Mouse (Mus musculus): ENCODE data around the gene Gm5678.
"Not testable (repeated sequence)": the region's sequence is repeated elsewhere in the genome, so short reads cannot be mapped to it uniquely, and the experiment has no call there.

Gm5678 gene

GRCm38 (mm10) chr16:93608731-93609130, 19.2 kb upstream of the Gm5678 start:
- no peak for DNase-seq (ENCODE audit: low spot score)

- DNase-seq (ENCODE audit: low spot score), result no peak
Observed at GRCm38 (mm10) chr16:93609796-93610195, 18.1 kb upstream of the Gm5678 start.

- DNase-seq (ENCODE audit: low spot score), result no peak
Observed at GRCm38 (mm10) chr16:93610961-93611360, 16.9 kb upstream of the Gm5678 start.

GRCm38 (mm10) chr16:93615118-93615870, 12.6 kb upstream of the Gm5678 start:
- DNase-seq (ENCODE audit: low spot score), result peak; percentile 41

DNA sequence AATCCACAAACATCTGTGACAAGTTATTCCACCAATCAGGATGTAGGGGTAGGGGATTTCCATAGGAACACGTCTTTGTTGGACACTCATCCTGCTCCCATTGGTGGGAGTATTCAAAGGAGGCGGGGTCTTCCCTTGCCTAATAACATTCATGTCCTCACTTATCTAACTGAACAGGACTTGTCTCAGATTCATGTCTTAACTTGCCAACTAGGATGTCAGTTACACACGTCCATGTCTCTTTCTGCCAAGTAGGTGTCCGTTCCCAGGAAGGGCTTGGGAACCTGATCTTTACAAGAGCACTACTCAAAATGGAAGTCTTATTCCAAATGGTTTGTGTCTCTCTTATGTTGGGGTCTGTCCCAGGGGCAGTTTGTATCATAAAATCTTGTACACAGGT, 4.1 kb upstream of the Gm5678 start:
- not testable (repeated sequence) for DNase-seq (ENCODE audit: low spot score)

DNA sequence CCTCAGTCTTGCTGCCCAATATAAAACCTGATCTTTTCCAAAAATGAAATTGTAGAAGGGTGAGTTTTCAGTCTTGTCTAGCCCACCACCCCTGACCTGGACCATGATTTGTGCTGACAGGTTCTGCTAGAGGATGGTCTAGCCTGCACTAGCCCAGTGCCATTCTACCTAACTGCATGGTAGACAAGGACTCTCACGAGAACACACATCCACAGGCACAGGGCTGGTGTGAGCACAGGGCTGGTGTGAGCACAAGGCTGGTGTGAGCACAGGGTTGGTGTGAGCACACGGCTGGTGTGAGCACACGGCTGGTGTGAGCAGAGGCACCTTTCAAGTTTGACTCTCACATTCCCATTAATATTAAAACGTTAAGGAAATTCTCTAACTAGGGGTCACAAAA, 3.2 kb upstream of the Gm5678 start:
- no peak for DNase-seq (ENCODE audit: low spot score)

- no peak for DNase-seq (ENCODE audit: low spot score)
Observed at GRCm38 (mm10) chr16:93626745-93627144, 1.2 kb upstream of the Gm5678 start.

GRCm38 (mm10) chr16:93644006-93644405, 16.1 kb downstream of the Gm5678 start:
- no peak for DNase-seq (ENCODE audit: low spot score)

GRCm38 (mm10) chr16:93648441-93649183, 20.7 kb downstream of the Gm5678 start:
- no peak for DNase-seq (ENCODE audit: low spot score)

DNA sequence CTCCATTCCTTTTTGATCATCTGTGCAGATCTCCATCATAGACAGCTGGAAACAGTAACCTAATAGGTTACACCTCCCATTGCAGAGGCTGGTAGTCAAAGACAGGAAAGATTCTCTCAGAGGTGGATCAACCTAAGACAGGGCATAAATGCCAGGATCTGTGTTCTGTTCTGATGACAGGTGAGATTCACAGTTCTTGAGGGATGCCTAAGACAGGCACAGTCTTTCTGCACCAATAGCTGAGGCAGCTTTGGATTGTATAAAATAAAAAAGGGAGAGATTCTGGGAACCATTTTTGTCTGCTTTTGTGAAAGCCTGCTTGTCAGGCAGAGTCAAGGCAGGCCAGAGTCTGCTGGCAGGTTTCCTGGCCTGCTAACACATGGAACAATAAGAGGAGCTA, 40.1 kb downstream of the Gm5678 start:
- DNase-seq (ENCODE audit: low spot score), result no peak

DNA sequence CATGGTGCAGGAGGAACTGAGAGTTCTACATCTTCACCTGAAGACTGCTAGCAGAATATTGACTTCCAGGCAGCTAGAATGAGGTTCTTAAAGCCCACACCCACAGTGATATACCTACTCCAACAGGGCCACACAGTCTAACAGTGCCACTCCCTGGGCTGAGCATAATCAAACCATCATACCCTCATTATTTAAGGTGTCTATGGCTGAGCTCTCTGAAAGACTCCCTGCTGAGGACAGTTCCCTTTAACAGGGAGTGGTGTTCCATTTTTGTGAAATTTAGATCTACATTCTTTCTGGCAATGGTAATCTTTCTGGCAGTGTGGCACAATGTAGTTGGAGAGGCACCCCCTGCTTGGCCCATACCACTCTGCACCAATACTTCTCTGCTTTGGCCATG, 41.6 kb downstream of the Gm5678 start:
- DNase-seq (ENCODE audit: low spot score), result no peak

GRCm38 (mm10) chr16:93670466-93670865, 42.6 kb downstream of the Gm5678 start:
- DNase-seq (ENCODE audit: low spot score), result not testable (repeated sequence)

DNA sequence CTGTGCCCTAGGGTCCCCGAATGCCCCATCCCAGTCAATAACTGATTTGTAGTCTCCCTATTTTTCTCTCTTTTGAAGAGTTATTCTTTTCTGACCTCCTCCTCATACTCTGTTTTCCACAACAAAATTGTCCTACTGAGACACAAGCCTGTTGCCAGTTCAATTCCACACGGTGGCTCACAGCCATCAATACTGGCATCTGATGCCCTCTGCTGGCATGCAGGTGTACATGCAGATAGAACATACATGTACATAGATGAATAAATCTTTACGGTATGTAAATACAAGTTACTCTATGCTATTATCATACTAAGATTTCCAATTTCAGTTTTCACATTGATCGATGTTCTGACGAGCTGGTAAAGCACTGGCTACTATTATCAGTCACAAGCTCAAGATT, 43.2 kb downstream of the Gm5678 start:
- no peak for DNase-seq (ENCODE audit: low spot score)

- DNase-seq (ENCODE audit: low spot score), result no peak
Observed at GRCm38 (mm10) chr16:93676376-93676775, 48.5 kb downstream of the Gm5678 start.

GRCm38 (mm10) chr16:93678206-93678605, 50.3 kb downstream of the Gm5678 start:
- no peak for DNase-seq (ENCODE audit: low spot score)

DNA sequence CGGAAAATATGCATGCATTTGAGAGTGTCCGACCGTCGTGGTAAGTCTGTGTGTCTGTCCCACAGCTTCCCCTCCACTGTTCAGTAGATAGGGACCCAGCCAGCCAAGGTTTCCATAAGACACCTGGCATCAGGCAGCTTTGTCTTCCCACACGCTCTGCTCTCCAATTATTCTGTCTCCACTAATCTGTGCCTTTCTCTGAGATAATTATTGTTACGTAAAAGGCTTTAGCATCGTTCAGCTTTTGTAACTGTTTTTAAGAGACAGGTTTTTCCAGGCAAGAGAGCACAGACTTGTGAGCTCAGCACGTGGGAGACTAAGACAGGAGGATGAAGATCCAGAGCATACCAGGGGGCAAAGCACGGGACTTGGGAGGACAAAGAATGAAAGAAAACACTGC, 51.3 kb downstream of the Gm5678 start:
- DNase-seq (ENCODE audit: low spot score), result no peak

Data from ovary, postnatal 10 days (tissue).